Mouse (Mus musculus): Measurements from ENCODE around the gene Junb. TPM values are rescaled to one million over a fixed set of nuclear protein-coding genes. Genes with fewer than 3 reads are reported as not detected.

Gene Junb
- polyA plus RNA-seq, 1 experiment from 2014 or later: 26.1 TPM

DNA sequence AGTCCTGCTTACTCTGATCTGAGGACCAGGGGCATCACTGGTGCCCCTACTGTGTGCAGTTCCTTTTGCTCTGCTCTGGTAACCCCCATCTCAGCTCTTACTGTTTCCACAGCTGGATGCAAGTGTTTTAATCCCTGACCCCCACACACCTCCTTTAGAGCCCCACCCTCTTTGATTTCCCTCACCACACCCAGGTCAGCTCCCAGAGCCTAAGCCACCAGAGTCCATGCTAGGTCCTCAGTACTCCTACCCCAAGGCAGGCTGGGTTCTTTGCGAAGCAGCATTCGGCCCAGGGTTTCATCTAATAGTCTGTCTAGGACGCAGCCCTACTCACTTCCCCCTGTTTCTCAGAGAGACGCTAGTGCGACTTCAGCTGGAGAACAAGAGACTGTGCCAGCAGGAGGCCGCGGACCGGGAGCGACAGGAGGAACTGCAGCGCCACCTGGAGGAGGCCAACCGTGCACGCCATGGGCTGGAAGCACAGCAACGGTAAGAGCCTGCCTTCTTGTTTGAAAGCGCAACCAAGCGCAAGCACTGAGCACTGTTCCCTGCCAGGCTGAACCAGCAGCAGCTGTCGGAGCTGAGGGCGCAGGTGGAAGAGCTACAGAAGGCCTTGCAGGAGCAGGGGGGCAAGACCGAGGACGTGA, 19.3 kb upstream of the Junb start:
- WGBS (ENCODE audit: missing documents): 13% methylated on average over 18 of the region's 19 CpGs
- H3K36me3 ChIP-seq (ENCODE audit: inconsistent target): no peaks in the 10 kb centered on the region; the same call in 1 of the 2 replicates
- no peak overlapping the region for H3K27ac ChIP-seq
- H3K4me3 ChIP-seq (ENCODE audit: inconsistent target): no peak overlapping the region
- H3K79me2 ChIP-seq (ENCODE audit: inconsistent target): no peaks in the 10 kb centered on the region

GRCm38 (mm10) chr8:84996978-84997377, 18.5 kb upstream of the Junb start:
- H3K79me2 ChIP-seq (ENCODE audit: inconsistent target): no peaks in the 10 kb centered on the region
- 98% methylated on average over 5 of the region's 5 CpGs for WGBS (ENCODE audit: missing documents)
- H3K36me3 ChIP-seq (ENCODE audit: inconsistent target): no peaks in the 10 kb centered on the region
- no peak overlapping the region for H3K27ac ChIP-seq
- no peak overlapping the region for H3K4me3 ChIP-seq (ENCODE audit: inconsistent target)

GRCm38 (mm10) chr8:84995680-84996079, 17.2 kb upstream of the Junb start:
- H3K4me3 ChIP-seq (ENCODE audit: inconsistent target): no peak overlapping the region
- H3K27ac ChIP-seq: no peak overlapping the region
- 96% methylated on average over 18 of the region's 25 CpGs for WGBS (ENCODE audit: missing documents)
- H3K79me2 ChIP-seq (ENCODE audit: inconsistent target): no peaks in the 10 kb centered on the region
- H3K36me3 ChIP-seq (ENCODE audit: inconsistent target): no peaks in the 10 kb centered on the region

GRCm38 (mm10) chr8:84994375-84994774, 15.9 kb upstream of the Junb start:
- no peaks in the 10 kb centered on the region for H3K79me2 ChIP-seq (ENCODE audit: inconsistent target)
- H3K36me3 ChIP-seq (ENCODE audit: inconsistent target): no peaks in the 10 kb centered on the region
- WGBS (ENCODE audit: missing documents): 94% methylated on average over 9 of the region's 9 CpGs
- H3K4me3 ChIP-seq (ENCODE audit: inconsistent target): no peak overlapping the region
- no peak overlapping the region for H3K27ac ChIP-seq

DNA sequence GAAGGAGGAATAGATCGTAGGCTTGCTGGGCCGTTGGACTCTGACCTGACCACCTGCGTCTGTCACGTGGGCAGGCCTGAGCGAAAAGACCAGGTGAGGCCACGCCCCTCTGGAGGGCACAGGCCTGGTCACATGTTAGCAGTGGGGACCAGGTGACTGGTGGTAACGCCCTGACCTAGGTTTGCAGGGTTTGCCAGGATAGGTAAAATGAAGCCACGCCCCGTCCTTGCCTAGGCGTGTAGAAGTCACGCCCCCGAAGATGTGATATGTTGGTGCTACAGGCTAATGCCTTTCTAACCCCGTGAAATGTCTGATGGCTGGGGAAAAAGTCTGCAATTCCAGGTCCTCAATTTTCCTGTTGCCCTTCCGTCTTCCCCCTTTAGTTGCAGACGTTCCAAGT, 12.3 kb upstream of the Junb start:
- no peaks in the 10 kb centered on the region for H3K79me2 ChIP-seq (ENCODE audit: inconsistent target)
- no peaks in the 10 kb centered on the region for H3K36me3 ChIP-seq (ENCODE audit: inconsistent target)
- 10% methylated on average over 15 of the region's 15 CpGs for WGBS (ENCODE audit: missing documents)
- no peak overlapping the region for H3K27ac ChIP-seq
- peak overlapping the region; percentile 42 for H3K4me3 ChIP-seq (ENCODE audit: inconsistent target)

GRCm38 (mm10) chr8:84990349-84990748, 11.8 kb upstream of the Junb start, which contains the start of gene Hook2:
TSS of gene Hook2 (plus strand) at chr8:84990603.
- Histone ChIP-seq H3K27ac (peak within 1 kb of the TSS; percentile 55), H3K4me3 (ENCODE audit: inconsistent target) (peak within 1 kb of the TSS; percentile 42), H3K36me3 (ENCODE audit: inconsistent target) (no peaks in the 10 kb centered on the region), H3K79me2 (ENCODE audit: inconsistent target) (no peaks in the 10 kb centered on the region)
- under 1% methylated on average over 28 of the region's 28 CpGs for WGBS (ENCODE audit: missing documents)

DNA sequence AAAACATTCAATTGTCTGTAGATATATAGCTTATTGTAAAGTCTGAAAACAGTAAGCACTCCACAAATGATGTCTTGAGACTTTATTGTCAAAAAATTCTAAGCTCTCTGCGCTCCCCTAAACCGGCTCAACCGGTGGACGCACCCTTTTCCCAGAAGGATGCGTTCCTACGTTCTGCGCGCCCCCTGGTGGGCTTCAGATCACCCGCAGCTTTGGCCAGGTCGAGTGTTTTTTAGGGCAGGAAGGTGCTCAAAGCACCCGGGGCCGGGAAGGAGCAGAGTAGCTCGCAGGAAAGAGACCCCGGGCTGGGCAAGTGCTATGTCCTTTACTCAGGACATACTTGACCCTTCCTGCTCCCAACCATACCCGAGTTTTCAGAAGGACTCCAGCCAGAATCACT, 11.3 kb upstream of the Junb start:
- peak overlapping the region; percentile 55 for H3K27ac ChIP-seq
- peak overlapping the region; percentile 42 for H3K4me3 ChIP-seq (ENCODE audit: inconsistent target)
- H3K79me2 ChIP-seq (ENCODE audit: inconsistent target): no peaks in the 10 kb centered on the region
- WGBS (ENCODE audit: missing documents): 1% methylated on average over 15 of the region's 15 CpGs
- H3K36me3 ChIP-seq (ENCODE audit: inconsistent target): no peaks in the 10 kb centered on the region

DNA sequence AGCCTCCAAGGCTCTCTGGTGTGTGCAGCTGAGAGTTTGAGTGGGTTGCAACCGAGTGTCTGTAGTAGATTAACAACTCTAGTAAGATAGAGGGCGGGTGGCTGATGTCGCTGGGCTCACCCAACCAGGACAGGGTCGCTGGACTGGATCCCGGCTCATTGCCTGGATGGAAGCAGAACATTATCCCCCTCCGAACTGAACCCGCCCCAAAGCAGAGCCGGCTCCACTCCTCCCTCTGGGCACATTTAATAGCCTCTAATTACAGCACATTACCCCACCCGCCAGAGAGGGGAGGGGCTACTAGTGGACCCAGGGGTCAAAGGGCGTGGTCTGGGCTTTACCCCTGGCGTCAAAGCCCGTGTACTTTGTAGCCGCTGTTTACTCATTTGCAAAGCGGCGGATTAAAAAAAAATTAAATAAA, 10.8 kb upstream of the Junb start:
- Histone ChIP-seq H3K79me2 (ENCODE audit: inconsistent target) (no peaks in the 10 kb centered on the region), H3K27ac (peak overlapping the region; percentile 55; the same call in 1 of the 2 replicates), H3K4me3 (ENCODE audit: inconsistent target) (peak overlapping the region; percentile 42; the same call in 1 of the 2 replicates), H3K36me3 (ENCODE audit: inconsistent target) (no peaks in the 10 kb centered on the region)
- WGBS (ENCODE audit: missing documents): 42% methylated on average over 15 of the region's 15 CpGs

- 95% methylated on average over 2 of the region's 2 CpGs for WGBS (ENCODE audit: missing documents)
- H3K36me3 ChIP-seq (ENCODE audit: inconsistent target): no peaks in the 10 kb centered on the region
- H3K4me3 ChIP-seq (ENCODE audit: inconsistent target): no peak overlapping the region
- no peaks in the 10 kb centered on the region for H3K79me2 ChIP-seq (ENCODE audit: inconsistent target)
- no peak overlapping the region for H3K27ac ChIP-seq
Measured at GRCm38 (mm10) chr8:84987903-84988302, 9.4 kb upstream of the Junb start.

GRCm38 (mm10) chr8:84987388-84987787, 8.9 kb upstream of the Junb start:
- H3K27ac ChIP-seq: no peak overlapping the region
- no peak overlapping the region for H3K4me3 ChIP-seq (ENCODE audit: inconsistent target)
- 96% methylated on average over 5 of the region's 5 CpGs for WGBS (ENCODE audit: missing documents)
- H3K79me2 ChIP-seq (ENCODE audit: inconsistent target): no peaks in the 10 kb centered on the region
- H3K36me3 ChIP-seq (ENCODE audit: inconsistent target): no peaks in the 10 kb centered on the region

- H3K79me2 ChIP-seq (ENCODE audit: inconsistent target): no peaks in the 10 kb centered on the region
- peak overlapping the region; percentile 28; the same call in 1 of the 2 replicates for H3K4me3 ChIP-seq (ENCODE audit: inconsistent target)
- WGBS (ENCODE audit: missing documents): 47% methylated on average over 8 of the region's 8 CpGs
- no peaks in the 10 kb centered on the region for H3K36me3 ChIP-seq (ENCODE audit: inconsistent target)
- H3K27ac ChIP-seq: peak overlapping the region; percentile 90
Measured at GRCm38 (mm10) chr8:84986379-84986945, 7.9 kb upstream of the Junb start.

DNA sequence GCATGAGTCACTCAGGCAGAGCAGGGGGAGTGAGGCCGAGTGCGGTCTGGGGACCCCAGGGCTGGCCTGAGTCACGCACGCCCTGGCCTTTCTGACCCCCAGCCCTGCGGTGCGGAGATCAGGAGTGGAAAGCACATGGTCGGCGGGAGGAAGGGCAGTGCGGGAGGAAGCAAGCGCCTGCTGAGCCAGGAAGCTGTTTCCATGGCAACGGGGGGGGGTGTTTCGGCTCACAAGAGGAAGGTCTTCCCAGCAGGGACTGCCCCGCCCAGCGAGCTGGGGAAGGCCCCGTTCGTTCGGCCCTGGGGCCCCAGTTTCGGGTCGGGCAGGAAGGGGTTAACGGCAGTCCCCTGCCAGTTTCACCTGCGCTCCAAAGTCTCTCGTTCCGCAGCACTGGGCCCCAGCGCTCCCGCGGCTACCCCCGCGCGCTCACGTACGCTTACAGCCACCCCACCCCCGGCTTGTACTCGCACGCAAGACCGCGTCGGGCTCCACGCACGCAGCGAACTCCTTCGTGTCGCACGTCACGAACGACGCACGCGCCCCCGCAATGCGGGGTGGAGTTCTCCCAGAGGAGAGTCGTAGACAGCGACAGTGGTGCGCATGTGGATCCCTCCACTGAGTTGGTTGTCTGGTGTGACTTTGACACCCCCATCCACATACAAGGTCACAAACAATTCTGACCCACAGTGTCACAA, 7.3 kb upstream of the Junb start:
- Histone ChIP-seq H3K27ac (peak overlapping the region; percentile 90), H3K4me3 (ENCODE audit: inconsistent target) (peak overlapping the region; percentile 28), H3K79me2 (ENCODE audit: inconsistent target) (no peaks in the 10 kb centered on the region), H3K36me3 (ENCODE audit: inconsistent target) (no peaks in the 10 kb centered on the region)
- WGBS (ENCODE audit: missing documents): under 1% methylated on average over 52 of the region's 53 CpGs

DNA sequence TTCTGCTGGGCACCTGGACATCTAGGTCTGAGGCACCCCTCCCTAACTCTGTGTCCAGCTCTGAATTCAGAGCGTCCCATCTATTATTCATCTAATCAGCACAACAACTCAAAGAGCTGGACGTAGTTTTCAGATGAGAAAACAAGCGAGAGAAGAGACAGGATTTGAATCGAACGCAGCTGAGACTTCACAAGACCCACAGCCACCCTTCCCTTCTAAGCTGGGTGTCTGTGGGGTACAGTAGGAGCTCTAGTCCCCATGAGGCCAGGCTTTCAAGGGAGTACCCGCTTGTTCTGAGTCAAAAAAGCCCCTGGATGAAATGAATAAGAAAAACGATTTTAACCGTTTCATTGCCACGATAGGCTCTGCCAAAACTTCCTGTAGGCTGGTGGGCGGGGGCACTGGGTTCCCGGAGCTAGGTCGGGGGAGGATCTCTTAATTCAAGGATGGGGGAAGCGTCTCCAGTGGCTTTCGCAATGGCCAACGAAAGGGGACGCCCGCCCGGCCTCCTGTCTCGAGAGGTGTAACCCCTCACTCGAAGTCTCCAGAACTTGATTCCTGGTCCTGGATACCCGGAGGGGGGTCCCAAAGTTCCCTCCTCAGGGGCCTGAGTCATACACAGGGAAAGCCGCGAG, 6.6 kb upstream of the Junb start:
- Histone ChIP-seq H3K36me3 (ENCODE audit: inconsistent target) (no peaks in the 10 kb centered on the region), H3K27ac (peak overlapping the region; percentile 90), H3K4me3 (ENCODE audit: inconsistent target) (peak overlapping the region; percentile 28), H3K79me2 (ENCODE audit: inconsistent target) (no peaks in the 10 kb centered on the region)
- 3% methylated on average over 23 of the region's 23 CpGs for WGBS (ENCODE audit: missing documents)

GRCm38 (mm10) chr8:84984294-84985048, 6.0 kb upstream of the Junb start:
- WGBS (ENCODE audit: missing documents): 40% methylated on average over 16 of the region's 16 CpGs
- Histone ChIP-seq H3K27ac (peak overlapping the region; percentile 90), H3K79me2 (ENCODE audit: inconsistent target) (no peaks in the 10 kb centered on the region), H3K36me3 (ENCODE audit: inconsistent target) (no peaks in the 10 kb centered on the region), H3K4me3 (ENCODE audit: inconsistent target) (0 out of 2 replicates have a peak overlapping the region, but pooled peaks have one; percentile 28)

All from macrophage (primary cell).